Comparison of ENCODE assay signal across 13 mouse cellular contexts in the genomic region with DNA sequence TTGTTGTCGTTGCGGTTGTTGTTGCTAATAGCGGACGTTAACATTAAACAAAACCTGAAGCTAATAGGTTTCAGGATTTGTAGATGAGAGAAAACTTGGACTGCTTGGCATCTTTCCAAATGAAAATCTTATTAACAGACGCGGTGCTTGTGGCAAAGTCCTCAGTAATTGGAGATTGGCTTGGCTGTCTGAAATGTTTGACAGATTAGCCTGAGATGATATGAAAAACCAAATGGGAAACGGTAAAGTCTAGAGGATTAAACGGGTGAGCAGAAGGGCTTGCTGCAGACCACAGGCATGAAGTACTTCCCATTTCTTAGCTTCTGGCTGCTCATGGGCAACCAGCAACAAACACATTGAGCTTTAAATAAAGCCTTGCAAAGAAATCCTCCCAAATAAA.
"Had no signal": no experiment of that assay in that cellular context is flagged by ENCODE, and none has a peak within 500 bp of the region (broad histone marks: within the 10 kb centered on the region; RNA-seq: fewer than 3 reads in every experiment).

No protein-coding gene starts in this region.

- H3K9me3 ChIP-seq: limb, embryonic 12.5 days; liver, embryonic 13.5 days; lung, embryonic 15.5 days; megakaryocyte, embryonic 14.5 days; midbrain, embryonic 12.5 days had no signal

- ATAC-seq: liver, postnatal 0 days had no signal

- H3K27me3 ChIP-seq: limb, embryonic 12.5 days; liver, embryonic 13.5 days; lung, embryonic 15.5 days had no signal

- H3K4me3 ChIP-seq: limb, embryonic 12.5 days; liver, embryonic 13.5 days; lung, embryonic 15.5 days; megakaryocyte, embryonic 14.5 days; midbrain, embryonic 12.5 days had no signal

- H3K9ac ChIP-seq: limb, embryonic 12.5 days; liver, embryonic 13.5 days; liver, postnatal 0 days; lung, embryonic 15.5 days; midbrain, embryonic 12.5 days had no signal

- H3K36me3 ChIP-seq: limb, embryonic 12.5 days; liver, embryonic 13.5 days; lung, embryonic 15.5 days; midbrain, embryonic 12.5 days had no signal

- DNase-seq: kidney, postnatal 36 days; liver; liver, embryonic 13.5 days; liver, postnatal 0 days; lung, postnatal 14 days; spleen, adult 18-20 months; thymus, postnatal 4 days had no signal

- H3K27ac ChIP-seq: kidney, postnatal 0 days; limb, embryonic 12.5 days; liver, embryonic 13.5 days; lung, embryonic 15.5 days; macrophage; midbrain, embryonic 12.5 days had no signal

- H3K4me1 ChIP-seq: liver, embryonic 13.5 days; megakaryocyte, embryonic 14.5 days had no signal

- H3K4me2 ChIP-seq: limb, embryonic 12.5 days; liver, embryonic 13.5 days; lung, embryonic 15.5 days; midbrain, embryonic 12.5 days had no signal
